Mouse (Mus musculus) liver, embryonic 13.5 days (tissue): ENCODE measurements around the gene Hoxb7. TPM values are rescaled to one million over a fixed set of nuclear protein-coding genes. Genes with fewer than 3 reads are reported as not detected.

Experiments
- ATAC-seq: fragments of 200-750 bp; cut with Nextera tagmentation; 2 replicates; pipeline ENCODE4 v1.8.0; 2017; ENCODE audit warnings: low read depth, mild to moderate bottlenecking, moderate number of reproducible peaks, moderate library complexity
- DNase-seq: peaks from one replicate; pipeline ENCODE4 v3.0.0; 2022
- H3K27ac ChIP-seq: fragments of 300-500 bp; sonication (generic); 2 replicates; pipeline ENCODE4 v1.5.1; 2015; ENCODE audit warnings: moderate library complexity, mild to moderate bottlenecking, inconsistent platforms
- H3K27me3 ChIP-seq: fragments of 300-500 bp; sonication (generic); 2 replicates; pipeline ENCODE4 v1.6.1; 2015; ENCODE audit warnings: mild to moderate bottlenecking, inconsistent platforms
- H3K36me3 ChIP-seq: fragments of 300-500 bp; sonication (generic); 2 replicates; pipeline ENCODE4 v1.6.1; 2015; ENCODE audit warnings: mild to moderate bottlenecking, inconsistent platforms
- H3K4me1 ChIP-seq: fragments of 300-500 bp; sonication (generic); replicated peaks from 2 replicates; pipeline ENCODE4 v1.6.1; 2015; ENCODE audit warnings: inconsistent platforms
- H3K4me2 ChIP-seq: fragments of 300-500 bp; sonication (generic); 2 replicates; pipeline ENCODE4 v1.6.1; 2015; ENCODE audit warnings: inconsistent platforms, mild to moderate bottlenecking, moderate library complexity
- H3K4me3 ChIP-seq: fragments of 300-500 bp; sonication (generic); replicated peaks from 2 replicates; pipeline ENCODE4 v1.5.1; 2015; ENCODE audit warnings: mild to moderate bottlenecking, inconsistent platforms
- H3K9ac ChIP-seq: fragments of 300-500 bp; sonication (generic); 2 replicates; pipeline ENCODE4 v1.6.1; 2015; ENCODE audit warnings: mild to moderate bottlenecking, inconsistent platforms
- H3K9me3 ChIP-seq: fragments of 300-500 bp; sonication (generic); replicated peaks from 2 replicates; pipeline ENCODE4 v1.6.1; 2016; ENCODE audit warnings: inconsistent platforms
- WGBS: fragments of 180-500 bp; shearing (Covaris S2); methylation state at CpG from one replicate; pipeline ENCODE4 v1.1.7; 2015; ENCODE audit not compliant: insufficient replicate concordance; 5-methylcytosine and 5-hydroxymethylcytosine counted together
- polyA plus RNA-seq: library from polyadenylated mRNA; unstranded; fragments of >200 nt; fragmentation: Nextera tagmentation; extraction: Ambion mirVana; gene quantifications from 2 replicates; pipeline ENCODE4 v1.2.1, GENCODE M21; 2015

The Hoxb7 gene
- polyA plus RNA-seq, 1 experiment from 2014 or later, result 0.32 TPM

DNA sequence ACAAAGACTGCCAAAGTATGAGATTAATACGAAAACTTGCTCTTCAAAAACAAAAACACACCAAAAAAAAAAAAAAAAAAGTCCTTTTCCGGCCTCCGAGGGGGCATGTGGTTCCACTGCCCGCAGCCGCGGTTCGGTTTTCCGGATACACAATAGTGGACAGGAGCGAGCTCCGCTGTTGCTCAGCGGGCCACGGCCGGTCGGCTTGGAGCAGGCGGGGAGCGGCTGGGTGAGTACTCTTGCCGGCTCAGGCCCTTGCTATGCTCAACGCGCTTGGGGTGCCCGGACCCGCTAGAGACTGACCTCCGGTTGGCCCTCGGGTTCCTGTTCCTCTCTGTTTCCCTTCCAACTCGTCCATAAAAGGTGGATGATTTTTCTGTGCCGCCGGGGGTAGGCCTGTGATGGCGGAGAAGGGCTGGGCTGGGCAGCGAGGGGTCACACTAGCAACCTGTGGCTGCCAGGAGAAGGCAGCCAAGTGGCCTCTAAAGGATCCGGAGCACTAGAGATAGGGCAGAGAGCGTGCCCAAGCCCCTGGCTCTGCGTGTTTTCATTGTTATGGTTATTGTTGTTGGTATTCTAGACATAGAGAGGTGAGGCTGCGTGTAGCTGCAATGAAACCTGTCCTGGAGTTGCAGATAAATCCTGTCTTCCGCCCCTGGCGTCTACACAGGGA is 28.4 kb downstream of the Hoxb7 start:
- ATAC-seq, result no peak
- no peak for DNase-seq
- WGBS, result 3% methylated on average over 34 of the region's 34 CpGs
- Histone ChIP-seq H3K27me3 (peaks cover 100% of the 10 kb centered on the region), H3K4me3 (peak overlapping the region; percentile 30), H3K9ac (peak overlapping the region; percentile 26; the same call in 1 of the 2 replicates), H3K27ac (peak overlapping the region; percentile 59), H3K4me1 (peaks cover 10% of the 10 kb centered on the region), H3K36me3 (no peaks in the 10 kb centered on the region), H3K9me3 (no peaks in the 10 kb centered on the region), H3K4me2 (peak overlapping the region; percentile 28)

DNA sequence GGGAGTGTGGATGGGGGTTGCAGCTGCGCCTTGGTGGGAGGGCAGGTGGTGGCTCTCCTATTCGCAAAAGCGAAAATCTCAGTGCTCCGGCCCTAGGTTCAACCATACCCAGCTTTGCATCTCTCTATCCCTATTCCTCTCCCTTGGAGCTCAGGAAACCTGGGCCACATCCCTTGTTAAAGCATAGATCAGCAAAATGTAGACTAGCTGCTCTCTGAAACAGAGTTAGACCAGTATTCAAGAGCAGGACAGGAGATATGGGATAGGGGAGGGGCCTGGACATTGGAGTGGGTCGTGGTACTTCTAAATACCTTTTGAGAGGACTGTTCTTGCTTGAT is 28.9 kb downstream of the Hoxb7 start:
- H3K9ac ChIP-seq, result no peak overlapping the region
- no peaks in the 10 kb centered on the region for H3K9me3 ChIP-seq
- peak overlapping the region; percentile 28 for H3K4me2 ChIP-seq
- peak overlapping the region; percentile 30 for H3K4me3 ChIP-seq
- H3K4me1 ChIP-seq, result peaks cover 9% of the 10 kb centered on the region
- H3K27me3 ChIP-seq, result peaks cover 100% of the 10 kb centered on the region
- DNase-seq (no peak), ATAC-seq (no peak)
- H3K27ac ChIP-seq, result peak overlapping the region; percentile 59; the same call in 1 of the 2 replicates
- H3K36me3 ChIP-seq, result no peaks in the 10 kb centered on the region
- WGBS, result 26% methylated on average over 5 of the region's 5 CpGs

DNA sequence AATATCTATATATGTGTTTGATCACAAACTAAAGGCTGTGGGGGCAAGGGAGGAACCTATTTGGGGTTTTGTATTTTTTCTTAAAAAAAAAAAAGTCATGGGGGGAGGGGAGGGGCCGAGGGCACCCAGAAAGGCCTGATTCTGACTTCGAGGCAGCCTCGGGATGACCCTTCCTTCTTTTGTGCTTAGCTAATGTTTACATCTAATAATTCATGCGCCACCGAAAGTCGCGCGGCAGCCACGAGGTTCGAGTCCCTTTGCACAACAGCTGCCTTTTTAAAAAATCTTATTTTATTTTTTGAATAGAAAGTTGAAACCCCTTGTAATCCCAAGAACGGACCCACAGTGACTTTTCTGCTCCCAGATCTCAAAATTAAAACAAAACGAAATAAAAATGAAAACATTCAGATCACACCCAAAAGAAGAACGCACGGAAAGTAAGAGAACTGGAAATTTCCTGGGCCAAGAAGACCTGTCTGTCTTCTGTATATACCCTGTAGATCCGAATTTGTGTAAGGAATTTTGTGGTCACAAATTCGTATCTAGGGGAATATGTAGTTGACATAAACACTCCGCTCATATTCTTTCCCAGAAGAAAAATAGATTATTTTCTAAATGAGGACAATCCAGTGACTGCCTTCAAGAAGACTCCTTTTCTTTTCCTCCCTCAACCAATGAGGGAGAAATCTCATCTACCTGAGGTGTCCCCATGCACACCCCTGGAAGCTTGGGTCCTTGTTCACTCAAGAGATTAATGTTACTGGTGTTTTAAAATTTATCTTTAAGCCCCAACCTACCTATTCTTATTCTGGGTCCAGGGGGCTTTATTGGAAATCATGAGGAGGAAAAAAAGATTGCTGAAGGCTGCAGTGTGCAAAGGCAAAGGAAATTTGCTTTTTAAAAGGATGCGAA is 30.5 kb downstream of the Hoxb7 start:
- peaks cover 99% of the 10 kb centered on the region for H3K27me3 ChIP-seq
- H3K9me3 ChIP-seq, result no peaks in the 10 kb centered on the region
- H3K27ac ChIP-seq, result no peak overlapping the region
- WGBS, result 24% methylated on average over 18 of the region's 18 CpGs
- H3K9ac ChIP-seq, result no peak overlapping the region
- no peak overlapping the region for H3K4me2 ChIP-seq
- ATAC-seq, result no peak
- no peaks in the 10 kb centered on the region for H3K36me3 ChIP-seq
- H3K4me1 ChIP-seq, result peaks cover 6% of the 10 kb centered on the region; the same call in 1 of the 2 replicates
- no peak for DNase-seq
- no peak overlapping the region for H3K4me3 ChIP-seq

DNA sequence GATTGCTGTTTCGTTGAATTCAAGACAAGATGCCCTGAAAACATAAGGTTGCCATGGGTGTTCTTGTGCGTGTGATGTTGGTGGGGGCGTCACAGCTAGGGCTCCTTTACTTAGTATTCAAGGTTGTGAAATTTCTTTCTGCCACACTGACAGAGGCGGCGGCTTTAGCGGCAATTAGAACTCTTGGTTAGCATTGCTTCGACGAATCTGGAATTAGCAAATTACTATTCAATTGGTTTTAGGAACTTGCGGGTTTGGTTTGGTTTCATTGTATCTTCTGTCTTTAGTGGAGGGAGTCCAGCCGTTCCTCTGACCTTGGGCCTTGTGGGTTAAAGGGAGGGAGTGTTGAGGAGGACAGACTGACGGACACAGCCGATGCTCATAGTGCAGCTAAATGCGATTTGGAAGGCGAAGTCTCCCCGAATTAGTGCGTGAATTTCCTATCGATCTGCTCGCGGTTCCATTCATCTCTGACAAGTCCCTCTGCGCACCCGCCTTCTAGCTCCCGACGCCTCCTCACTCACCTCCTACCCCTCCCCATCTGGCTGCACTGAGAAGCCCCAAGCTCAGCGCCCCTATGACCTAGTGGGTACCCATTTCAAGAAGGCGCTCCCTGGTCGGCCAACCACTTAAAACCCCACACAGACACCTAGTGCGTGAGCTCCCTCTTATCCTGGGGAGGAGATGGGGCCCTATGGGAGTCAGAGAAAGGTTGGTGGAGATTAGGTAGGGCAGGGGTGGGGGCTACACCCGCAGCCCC is 31.4 kb downstream of the Hoxb7 start, which contains the start of gene Hoxb4:
Hoxb4 (plus strand) TSS at position 660 of the 760 bp plus-strand sequence.
- H3K27me3 ChIP-seq, result peaks cover 99% of the 10 kb centered on the region
- ATAC-seq (no peak), DNase-seq (no peak)
- no peaks in the 10 kb centered on the region for H3K36me3 ChIP-seq
- no peaks in the 10 kb centered on the region for H3K9me3 ChIP-seq
- H3K4me3 ChIP-seq, result peak within 1 kb of the TSS; percentile 53
- peak within 1 kb of the TSS; percentile 58 for H3K9ac ChIP-seq
- H3K4me1 ChIP-seq, result 0 out of 2 replicates have a peak, but pooled peaks cover 6% of the 10 kb centered on the region
- 7% methylated on average over 28 of the region's 28 CpGs for WGBS
- peak within 1 kb of the TSS; percentile 78 for H3K27ac ChIP-seq
- peak within 1 kb of the TSS; percentile 56 for H3K4me2 ChIP-seq

DNA sequence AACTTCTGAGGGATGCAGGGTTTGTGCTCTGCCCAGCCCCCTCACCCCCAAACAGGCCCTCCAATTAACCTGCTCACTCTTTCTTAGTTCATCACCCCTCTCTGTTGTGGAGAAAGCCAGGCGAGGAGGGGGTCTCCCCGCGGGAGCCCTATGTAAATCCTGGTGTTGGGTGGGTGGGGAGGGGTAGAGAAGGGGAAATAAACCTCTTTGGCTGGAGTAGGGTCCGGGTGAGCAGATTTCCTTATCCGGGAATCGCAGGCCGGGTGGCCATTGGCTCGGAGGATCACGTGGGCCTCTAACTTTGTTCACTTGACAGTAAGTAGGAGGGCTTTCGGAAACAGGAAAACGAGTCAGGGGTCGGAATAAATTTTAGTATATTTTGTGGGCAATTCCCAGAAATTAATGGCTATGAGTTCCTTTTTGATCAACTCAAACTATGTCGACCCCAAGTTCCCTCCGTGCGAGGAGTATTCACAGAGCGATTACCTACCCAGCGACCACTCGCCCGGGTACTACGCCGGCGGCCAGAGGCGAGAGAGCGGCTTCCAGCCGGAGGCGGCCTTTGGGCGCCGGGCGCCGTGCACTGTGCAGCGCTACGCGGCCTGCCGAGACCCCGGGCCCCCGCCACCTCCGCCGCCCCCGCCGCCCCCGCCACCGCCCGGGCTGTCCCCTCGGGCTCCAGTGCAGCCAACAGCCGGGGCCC is 32.1 kb downstream of the Hoxb7 start:
- no peaks in the 10 kb centered on the region for H3K36me3 ChIP-seq
- WGBS, result under 1% methylated on average over 44 of the region's 45 CpGs
- peak overlapping the region; percentile 53 for H3K4me3 ChIP-seq
- H3K27me3 ChIP-seq, result peaks cover 99% of the 10 kb centered on the region
- peak overlapping the region; percentile 58 for H3K9ac ChIP-seq
- no peaks in the 10 kb centered on the region for H3K9me3 ChIP-seq
- 0 out of 2 replicates have a peak, but pooled peaks cover 6% of the 10 kb centered on the region for H3K4me1 ChIP-seq
- peak overlapping the region; percentile 78 for H3K27ac ChIP-seq
- no peak for DNase-seq
- no peak for ATAC-seq
- H3K4me2 ChIP-seq, result peak overlapping the region; percentile 56

DNA sequence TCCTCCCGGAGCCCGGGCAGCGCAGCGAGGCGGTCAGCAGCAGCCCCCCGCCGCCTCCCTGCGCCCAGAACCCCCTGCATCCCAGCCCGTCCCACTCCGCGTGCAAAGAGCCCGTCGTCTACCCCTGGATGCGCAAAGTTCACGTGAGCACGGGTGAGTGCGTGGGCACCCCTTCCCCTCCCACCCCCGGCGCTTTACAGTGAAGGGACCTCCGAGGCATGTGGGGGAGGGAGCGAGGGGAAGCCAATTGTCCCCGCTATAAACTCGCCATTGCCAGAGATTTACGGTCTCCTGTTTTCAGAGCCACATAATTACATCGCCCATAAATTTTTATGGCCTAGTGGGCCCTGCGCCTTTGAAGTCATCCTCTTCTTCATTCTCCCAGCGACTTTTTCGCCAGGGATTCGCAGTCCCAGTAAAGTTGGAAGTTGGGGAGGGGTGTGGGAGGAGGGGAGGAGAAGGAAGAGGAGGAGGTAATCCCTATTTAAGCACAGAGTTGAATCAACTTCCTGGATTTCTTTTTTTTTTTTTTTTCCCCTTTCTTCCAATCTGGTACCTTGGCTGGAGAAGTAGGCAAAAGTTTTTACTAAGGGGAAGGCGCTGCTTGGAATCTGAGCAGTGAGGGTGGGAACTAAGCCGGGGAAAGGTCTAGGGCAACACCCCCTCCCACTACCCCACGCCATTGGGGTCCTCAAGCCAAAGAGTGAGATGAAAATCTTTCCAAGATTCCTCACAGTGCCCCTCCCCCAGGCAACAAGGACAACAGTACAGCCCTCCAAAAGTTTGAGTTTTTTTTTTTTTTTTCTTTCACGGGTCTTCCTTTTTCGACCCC is 32.9 kb downstream of the Hoxb7 start:
- no peaks in the 10 kb centered on the region for H3K36me3 ChIP-seq
- peaks cover 99% of the 10 kb centered on the region for H3K27me3 ChIP-seq
- peak overlapping the region; percentile 58 for H3K9ac ChIP-seq
- WGBS, result under 1% methylated on average over 29 of the region's 34 CpGs
- no peaks in the 10 kb centered on the region for H3K9me3 ChIP-seq
- DNase-seq, result no peak
- peak overlapping the region; percentile 78 for H3K27ac ChIP-seq
- peak overlapping the region; percentile 56 for H3K4me2 ChIP-seq
- H3K4me3 ChIP-seq, result peak overlapping the region; percentile 53
- no peak for ATAC-seq
- H3K4me1 ChIP-seq, result 0 out of 2 replicates have a peak, but pooled peaks cover 2% of the 10 kb centered on the region

DNA sequence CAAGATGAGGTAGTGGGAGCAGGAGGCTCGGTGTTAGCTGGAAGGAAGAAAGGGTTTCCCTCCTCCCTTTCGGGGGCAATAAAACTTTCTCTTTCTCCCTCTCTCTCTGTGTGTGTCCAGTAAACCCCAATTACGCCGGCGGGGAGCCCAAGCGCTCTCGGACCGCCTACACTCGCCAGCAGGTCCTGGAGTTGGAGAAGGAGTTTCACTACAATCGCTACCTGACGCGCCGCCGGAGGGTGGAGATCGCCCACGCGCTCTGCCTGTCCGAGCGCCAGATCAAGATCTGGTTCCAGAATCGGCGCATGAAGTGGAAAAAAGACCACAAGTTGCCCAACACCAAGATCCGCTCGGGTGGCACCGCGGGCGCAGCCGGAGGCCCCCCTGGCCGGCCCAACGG is 33.5 kb downstream of the Hoxb7 start:
- H3K4me2 ChIP-seq, result peak overlapping the region; percentile 56
- H3K36me3 ChIP-seq, result no peaks in the 10 kb centered on the region
- ATAC-seq, result no peak
- H3K9me3 ChIP-seq, result no peaks in the 10 kb centered on the region
- peak overlapping the region; percentile 53 for H3K4me3 ChIP-seq
- peak overlapping the region; percentile 54 for H3K9ac ChIP-seq
- peak overlapping the region; percentile 78 for H3K27ac ChIP-seq
- no peak for DNase-seq
- under 1% methylated on average over 29 of the region's 29 CpGs for WGBS
- H3K4me1 ChIP-seq, result 0 out of 2 replicates have a peak, but pooled peaks cover 1% of the 10 kb centered on the region
- H3K27me3 ChIP-seq, result peaks cover 99% of the 10 kb centered on the region

DNA sequence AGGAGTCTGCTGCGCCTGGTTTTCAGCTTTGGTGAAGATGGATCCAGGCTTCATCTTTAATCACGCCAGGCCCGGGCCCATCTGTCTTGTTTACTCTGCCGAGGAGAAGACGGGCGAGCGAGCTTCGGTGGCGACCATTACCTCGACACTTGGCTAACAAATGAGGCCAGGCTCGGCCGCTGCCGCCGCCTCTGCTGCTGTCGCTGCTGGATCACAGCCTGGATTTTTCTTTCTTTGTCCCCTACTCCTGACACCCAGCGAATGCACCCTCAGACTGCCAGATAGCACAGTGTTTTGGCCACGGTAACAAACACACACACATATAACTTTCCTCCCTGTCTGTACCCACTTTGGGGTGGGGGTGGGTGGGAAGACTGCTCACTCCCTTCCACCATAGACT is 34.3 kb downstream of the Hoxb7 start:
- H3K27ac ChIP-seq, result no peak overlapping the region; the same call in 1 of the 2 replicates
- H3K4me3 ChIP-seq, result no peak overlapping the region
- 0 out of 2 replicates have a peak overlapping the region, but pooled peaks have one; percentile 6 for H3K9ac ChIP-seq
- no peaks in the 10 kb centered on the region for H3K36me3 ChIP-seq
- 23% methylated on average over 17 of the region's 17 CpGs for WGBS
- peaks cover 99% of the 10 kb centered on the region for H3K27me3 ChIP-seq
- DNase-seq (no peak), ATAC-seq (no peak)
- H3K4me1 ChIP-seq, result no peaks in the 10 kb centered on the region
- H3K4me2 ChIP-seq, result peak overlapping the region; percentile 25
- H3K9me3 ChIP-seq, result no peaks in the 10 kb centered on the region

DNA sequence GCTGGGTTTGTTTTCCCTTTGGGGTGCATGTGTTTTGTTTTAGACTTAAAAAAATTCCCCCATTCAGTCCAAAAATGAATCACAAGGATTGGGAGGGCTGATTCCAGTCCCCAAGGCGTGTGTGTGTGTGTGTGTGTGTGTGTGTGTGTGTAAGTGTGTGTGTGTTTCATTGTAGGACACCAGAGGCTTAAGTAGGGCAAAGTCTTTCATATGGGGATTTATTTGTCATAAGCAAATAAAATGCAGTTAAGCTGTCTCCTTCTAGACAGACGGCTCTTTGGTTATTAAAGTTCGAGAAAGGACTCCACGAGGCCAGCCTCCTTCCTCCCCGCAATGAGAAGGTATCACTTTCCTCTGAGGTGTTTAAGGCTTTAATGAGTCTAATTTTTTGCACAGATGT is 35.4 kb downstream of the Hoxb7 start:
- Histone ChIP-seq H3K4me3 (no peak overlapping the region), H3K4me1 (no peaks in the 10 kb centered on the region), H3K27ac (no peak overlapping the region), H3K9me3 (no peaks in the 10 kb centered on the region), H3K36me3 (no peaks in the 10 kb centered on the region), H3K4me2 (no peak overlapping the region), H3K27me3 (peaks cover 98% of the 10 kb centered on the region), H3K9ac (no peak overlapping the region)
- 43% methylated on average over 5 of the region's 5 CpGs for WGBS
- no peak for DNase-seq
- no peak for ATAC-seq

DNA sequence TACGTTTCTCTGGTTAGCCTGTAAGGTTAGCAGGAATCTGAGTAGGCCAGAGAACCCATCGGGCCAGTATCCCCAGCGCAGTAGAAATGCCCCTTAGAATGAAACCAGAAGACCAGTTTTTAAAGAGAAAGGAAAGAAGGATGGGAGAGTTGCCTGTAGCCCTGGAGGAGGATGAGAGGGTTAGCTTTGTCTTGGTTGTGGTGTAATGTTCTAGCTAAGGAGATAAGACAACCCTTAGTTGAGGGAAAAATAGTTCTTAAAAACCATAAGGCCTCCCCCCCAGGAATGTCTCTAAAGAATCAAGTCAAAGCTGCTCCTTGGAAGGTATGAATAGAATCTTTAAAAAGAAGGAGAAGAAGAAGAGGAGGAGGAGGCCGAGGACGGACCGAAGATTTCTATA is 36.3 kb downstream of the Hoxb7 start:
- 40% methylated on average over 6 of the region's 6 CpGs for WGBS
- H3K9me3 ChIP-seq, result no peaks in the 10 kb centered on the region
- ATAC-seq (no peak), DNase-seq (no peak)
- no peaks in the 10 kb centered on the region for H3K36me3 ChIP-seq
- H3K4me2 ChIP-seq, result no peak overlapping the region
- H3K27ac ChIP-seq, result no peak overlapping the region
- no peaks in the 10 kb centered on the region for H3K4me1 ChIP-seq
- no peak overlapping the region for H3K4me3 ChIP-seq
- peaks cover 98% of the 10 kb centered on the region for H3K27me3 ChIP-seq
- no peak overlapping the region for H3K9ac ChIP-seq
